Mouse (Mus musculus): ENCODE results near the gene Tab1. TPM values are rescaled to one million over a fixed set of nuclear protein-coding genes. Genes with fewer than 3 reads are reported as not detected.

Tab1 gene
- polyA plus RNA-seq, 2 experiments, result 34.6 to 43.1 TPM

GRCm38 (mm10) chr15:80157197-80157943 is 24.4 kb downstream of the Tab1 start:
- no peak for TF ChIP-seq POLR2A (IDR thresholded peaks at IDR 0.05; ENCODE audit: borderline replicate concordance, extremely low read depth, insufficient read depth, insufficient read length)
- Histone ChIP-seq H3K4me2 (replicated peaks; ENCODE audit: low read depth, low read length, severe bottlenecking) (no peak overlapping the region), H3K4me1 (ENCODE audit: control insufficient read depth, insufficient read depth, low read length) (peaks cover 9% of the 10 kb centered on the region), H3K4me3 (replicated peaks; ENCODE audit: low read length) (no peak overlapping the region), H3K9me3 (ENCODE audit: control insufficient read depth, low read length) (no peaks in the 10 kb centered on the region), H3K9ac (ENCODE audit: low read depth, low read length, severe bottlenecking) (no peak overlapping the region), H3K27me3 (ENCODE audit: control insufficient read depth, insufficient read depth, low read length) (no peaks in the 10 kb centered on the region), H3K36me3 (ENCODE audit: control insufficient read depth, insufficient read depth, low read length) (peaks cover 98% of the 10 kb centered on the region), H3K27ac (replicated peaks; ENCODE audit: low read depth, low read length) (no peak overlapping the region)
- ATAC-seq (ENCODE audit: low FRiP score, low read depth) (no peak), DNase-seq (ENCODE audit: low spot score) (no peak)
- WGBS, result 95% methylated on average over 22 of the region's 22 CpGs

GRCm38 (mm10) chr15:80158001-80158706 is 25.2 kb downstream of the Tab1 start:
- Histone ChIP-seq H3K4me1 (ENCODE audit: control insufficient read depth, insufficient read depth, low read length) (peaks cover 9% of the 10 kb centered on the region), H3K27ac (replicated peaks; ENCODE audit: low read depth, low read length) (no peak overlapping the region), H3K4me2 (replicated peaks; ENCODE audit: low read depth, low read length, severe bottlenecking) (no peak overlapping the region), H3K9me3 (ENCODE audit: control insufficient read depth, low read length) (no peaks in the 10 kb centered on the region), H3K9ac (ENCODE audit: low read depth, low read length, severe bottlenecking) (no peak overlapping the region), H3K36me3 (ENCODE audit: control insufficient read depth, insufficient read depth, low read length) (peaks cover 98% of the 10 kb centered on the region), H3K27me3 (ENCODE audit: control insufficient read depth, insufficient read depth, low read length) (no peaks in the 10 kb centered on the region), H3K4me3 (replicated peaks; ENCODE audit: low read length) (no peak overlapping the region)
- WGBS, result 70% methylated on average over 5 of the region's 5 CpGs
- no peak for DNase-seq (ENCODE audit: low spot score)
- no peak for TF ChIP-seq POLR2A (IDR thresholded peaks at IDR 0.05; ENCODE audit: borderline replicate concordance, extremely low read depth, insufficient read depth, insufficient read length)
- no peak for ATAC-seq (ENCODE audit: low FRiP score, low read depth)

- H3K36me3 ChIP-seq (ENCODE audit: control insufficient read depth, insufficient read depth, low read length), result peaks cover 94% of the 10 kb centered on the region
- no peaks in the 10 kb centered on the region for H3K9me3 ChIP-seq (ENCODE audit: control insufficient read depth, low read length)
- no peak for TF ChIP-seq POLR2A (IDR thresholded peaks at IDR 0.05; ENCODE audit: borderline replicate concordance, extremely low read depth, insufficient read depth, insufficient read length)
- ATAC-seq (ENCODE audit: low FRiP score, low read depth), result no peak
- H3K27ac ChIP-seq (replicated peaks; ENCODE audit: low read depth, low read length), result no peak overlapping the region
- H3K9ac ChIP-seq (ENCODE audit: low read depth, low read length, severe bottlenecking), result no peak overlapping the region
- H3K4me2 ChIP-seq (replicated peaks; ENCODE audit: low read depth, low read length, severe bottlenecking), result no peak overlapping the region
- H3K27me3 ChIP-seq (ENCODE audit: control insufficient read depth, insufficient read depth, low read length), result no peaks in the 10 kb centered on the region
- no peak overlapping the region for H3K4me3 ChIP-seq (replicated peaks; ENCODE audit: low read length)
- DNase-seq (ENCODE audit: low spot score), result no peak
- H3K4me1 ChIP-seq (ENCODE audit: control insufficient read depth, insufficient read depth, low read length), result peaks cover 9% of the 10 kb centered on the region
- WGBS, result 38% methylated on average over 4 of the region's 4 CpGs
These were observed 25.8 kb downstream of the Tab1 start for GRCm38 (mm10) chr15:80158707-80159090.

GRCm38 (mm10) chr15:80159286-80159901 is 26.5 kb downstream of the Tab1 start:
- peak overlapping the region; percentile 25; the same call in 1 of the 2 replicates for H3K9ac ChIP-seq (ENCODE audit: low read depth, low read length, severe bottlenecking)
- ATAC-seq (ENCODE audit: low FRiP score, low read depth) (peak; percentile 69), DNase-seq (ENCODE audit: low spot score) (peak; percentile 44)
- 23% methylated on average over 8 of the region's 8 CpGs for WGBS
- no peaks in the 10 kb centered on the region for H3K9me3 ChIP-seq (ENCODE audit: control insufficient read depth, low read length)
- no peaks in the 10 kb centered on the region for H3K27me3 ChIP-seq (ENCODE audit: control insufficient read depth, insufficient read depth, low read length)
- no peak overlapping the region for H3K4me2 ChIP-seq (replicated peaks; ENCODE audit: low read depth, low read length, severe bottlenecking)
- peaks cover 87% of the 10 kb centered on the region for H3K36me3 ChIP-seq (ENCODE audit: control insufficient read depth, insufficient read depth, low read length)
- H3K27ac ChIP-seq (replicated peaks; ENCODE audit: low read depth, low read length), result no peak overlapping the region
- no peak overlapping the region for H3K4me3 ChIP-seq (replicated peaks; ENCODE audit: low read length)
- H3K4me1 ChIP-seq (ENCODE audit: control insufficient read depth, insufficient read depth, low read length), result peaks cover 9% of the 10 kb centered on the region
- TF ChIP-seq POLR2A (IDR thresholded peaks at IDR 0.05; ENCODE audit: borderline replicate concordance, extremely low read depth, insufficient read depth, insufficient read length), result no peak

GRCm38 (mm10) chr15:80160223-80160622 is 27.3 kb downstream of the Tab1 start:
- no peak overlapping the region for H3K4me2 ChIP-seq (replicated peaks; ENCODE audit: low read depth, low read length, severe bottlenecking)
- H3K9ac ChIP-seq (ENCODE audit: low read depth, low read length, severe bottlenecking), result no peak overlapping the region
- peaks cover 9% of the 10 kb centered on the region for H3K4me1 ChIP-seq (ENCODE audit: control insufficient read depth, insufficient read depth, low read length)
- no peaks in the 10 kb centered on the region for H3K9me3 ChIP-seq (ENCODE audit: control insufficient read depth, low read length)
- no peak for TF ChIP-seq POLR2A (IDR thresholded peaks at IDR 0.05; ENCODE audit: borderline replicate concordance, extremely low read depth, insufficient read depth, insufficient read length)
- H3K27me3 ChIP-seq (ENCODE audit: control insufficient read depth, insufficient read depth, low read length), result no peaks in the 10 kb centered on the region
- no peak for ATAC-seq (ENCODE audit: low FRiP score, low read depth)
- H3K36me3 ChIP-seq (ENCODE audit: control insufficient read depth, insufficient read depth, low read length), result peaks cover 79% of the 10 kb centered on the region
- 0 out of 2 replicates have a peak overlapping the region, but pooled peaks have one; percentile 19 for H3K27ac ChIP-seq (replicated peaks; ENCODE audit: low read depth, low read length)
- no peak overlapping the region for H3K4me3 ChIP-seq (replicated peaks; ENCODE audit: low read length)
- WGBS, result 92% methylated on average over 13 of the region's 13 CpGs
- DNase-seq (ENCODE audit: low spot score), result no peak

Data from limb, embryonic 14.5 days (tissue).